Mouse (Mus musculus) gastrocnemius, postnatal 36 days (tissue): Measurements from ENCODE around the gene Trim13. TPM values are rescaled to one million over a fixed set of nuclear protein-coding genes. Genes with fewer than 3 reads are reported as not detected.
A peak's percentile ranks its signal among the peaks of the same experiment; 100 is the strongest.

Experiments used
- DNase-seq, 2 experiments: peaks; one replicate each; pipeline ENCODE4 v3.0.0; 2022
- intact Hi-C: fragments of 180-260 bp; cut with DNase I; formaldehyde crosslinking; loops from one replicate; pipeline ENCODE4 v1.15.1; 2025
- microRNA-seq, 2 experiments: library from miRNA; unstranded; fragments of <30 nt; microRNA quantifications; one replicate each; pipeline ENCODE4 v1.2.0; 2021
- total RNA-seq, 2 experiments: library from RNA; stranded (reverse); gene quantifications; 2 replicates each; pipeline ENCODE4 v1.2.3; 2021

Gene Trim13
- total RNA-seq, 2 experiments from 2014 or later, result 5.3 to 7.4 TPM

- no peak for DNase-seq
- intact Hi-C loops, result no loop called here
Measured at GRCm38 (mm10) chr14:61607157-61607556, 9.1 kb downstream of the Trim13 start, which contains the start of gene Kcnrg. Kcnrg (plus strand) TSS chr14:61607457.

- DNase-seq, result no peak
- intact Hi-C loops, result no loop called here
Measured at GRCm38 (mm10) chr14:61611766-61612165, 13.7 kb downstream of the Trim13 start.

- intact Hi-C loops, result no loop called here
- DNase-seq, result no peak
Measured at GRCm38 (mm10) chr14:61613319-61613718, 15.3 kb downstream of the Trim13 start.

- intact Hi-C loops, result no loop called here
- DNase-seq, result no peak
Measured at GRCm38 (mm10) chr14:61620371-61620770, 22.3 kb downstream of the Trim13 start.

GRCm38 (mm10) chr14:61635969-61636368 is 37.9 kb downstream of the Trim13 start:
- no peak for DNase-seq
- intact Hi-C loops, result no loop called here

GRCm38 (mm10) chr14:61642668-61643067 is 44.6 kb downstream of the Trim13 start:
- intact Hi-C loops, result no loop called here
- DNase-seq, result no peak

GRCm38 (mm10) chr14:61645547-61645946 is 47.5 kb downstream of the Trim13 start:
- DNase-seq, result no peak
- intact Hi-C loops, result loop anchor here (5.0 kb wide), 1 partner anchor 73 kb away; no protein-coding TSS in a partner anchor

- peak in 1 of 2 experiments; percentile 56 for DNase-seq
- intact Hi-C loops, result loop anchor here (5.0 kb wide), 1 partner anchor 75 kb away; no protein-coding TSS in a partner anchor
Measured at GRCm38 (mm10) chr14:61647182-61647880, 49.3 kb downstream of the Trim13 start.

GRCm38 (mm10) chr14:61647881-61648684 is 50.0 kb downstream of the Trim13 start:
- intact Hi-C loops, result loop anchor here (1.0 to 5.0 kb wide), 2 partner anchors 34 to 76 kb away; no protein-coding TSS in a partner anchor

GRCm38 (mm10) chr14:61648685-61649504 is 50.8 kb downstream of the Trim13 start:
- DNase-seq, result peak; percentile 92 to 97
- intact Hi-C loops, result loop anchor here (1.0 to 5.0 kb wide), 2 partner anchors 33 to 77 kb away; no protein-coding TSS in a partner anchor

More at GRCm38 (mm10) chr14:61647881-61648684, 50.0 kb downstream of the Trim13 start:
- DNase-seq, result peak; percentile 19 to 40

GRCm38 (mm10) chr14:61650291-61650960 is 52.4 kb downstream of the Trim13 start:
- peak in 1 of 2 experiments; percentile 19 for DNase-seq
- intact Hi-C loops, result no loop called here

Small RNA genes lying within 50 kb of the gene (microRNA-seq; reads per million reads assigned to microRNA genes)
- gene Mir15a (1,911 to 2,877 reads per million in 2 experiments), gene Mir16-1 (1,390 to 1,988 reads per million in 2 experiments)

Other genes with a start within 250 kb of the Trim13 start
- 1 to 10 TPM in 1 of 2 experiments, under 1 TPM in 1; 0.62 to 1.0 TPM for gene Ebpl, start 237.8 kb upstream of the Trim13 start, total RNA-seq
- gene Kpna3, start 158.4 kb upstream of the Trim13 start, total RNA-seq, result 100 to 1,000 TPM in 1 of 2 experiments, 10 to 100 TPM in 1; 91.9 to 102 TPM
- gene Spryd7, start 41.4 kb upstream of the Trim13 start, total RNA-seq, result 10 to 100 TPM; 39.5 to 43.5 TPM
- gene Kcnrg, start 9.2 kb downstream of the Trim13 start, total RNA-seq, result under 1 TPM in 1 of 2 experiments, not detected in 1; 0.12 TPM